Mouse (Mus musculus) right cerebral cortex, postnatal 36 days (tissue): ENCODE measurements around the gene Sash3.
A peak's percentile ranks its signal among the peaks of the same experiment; 100 is the strongest.

Experiments used
- DNase-seq, 2 experiments: peaks; one replicate each; pipeline ENCODE4 v3.0.0; 2022; ENCODE audit warnings: low spot score in 2 of 2, mixed read lengths in 1 of 2

The Sash3 gene

GRCm38 (mm10) chrX:48146262-48146661, at the start of gene Sash3:
Gene Sash3, plus strand, starts transcription at chrX:48146436.
- no peak for DNase-seq

- DNase-seq, result no peak
These were observed 49.7 kb upstream of the Sash3 start for GRCm38 (mm10) chrX:48096580-48096979.

- peak in 1 of 2 experiments; percentile 3 for DNase-seq
These were observed 47.6 kb upstream of the Sash3 start for GRCm38 (mm10) chrX:48098470-48099129.

- DNase-seq, result no peak
These were observed 46.4 kb upstream of the Sash3 start for GRCm38 (mm10) chrX:48099871-48100270.

GRCm38 (mm10) chrX:48103256-48103655, 43.0 kb upstream of the Sash3 start:
- no peak for DNase-seq

- DNase-seq, result peak; percentile 15 to 22
These were observed 41.3 kb upstream of the Sash3 start for GRCm38 (mm10) chrX:48104736-48105441.

GRCm38 (mm10) chrX:48106226-48106625, 40.0 kb upstream of the Sash3 start:
- DNase-seq, result no peak

- DNase-seq, result no peak
These were observed 37.6 kb upstream of the Sash3 start, which contains the start of gene Xpnpep2 for GRCm38 (mm10) chrX:48108394-48109315. Gene Xpnpep2, plus strand, starts transcription at chrX:48108725.

- DNase-seq, result no peak
These were observed 37.0 kb upstream of the Sash3 start for GRCm38 (mm10) chrX:48109316-48109655.

- DNase-seq, result no peak
These were observed 26.9 kb upstream of the Sash3 start for GRCm38 (mm10) chrX:48119294-48119693.

GRCm38 (mm10) chrX:48124132-48125071, 21.8 kb upstream of the Sash3 start:
- peak in 1 of 2 experiments; percentile 13 for DNase-seq

GRCm38 (mm10) chrX:48126903-48127476, 19.2 kb upstream of the Sash3 start:
- no peak for DNase-seq

- DNase-seq, result no peak
These were observed 18.6 kb upstream of the Sash3 start for GRCm38 (mm10) chrX:48127502-48128218.

GRCm38 (mm10) chrX:48129167-48129566, 17.1 kb upstream of the Sash3 start:
- no peak for DNase-seq

GRCm38 (mm10) chrX:48136935-48137334, 9.3 kb upstream of the Sash3 start:
- DNase-seq, result no peak

GRCm38 (mm10) chrX:48138011-48138410, 8.2 kb upstream of the Sash3 start:
- DNase-seq, result no peak

- DNase-seq, result no peak
These were observed 7.5 kb upstream of the Sash3 start for GRCm38 (mm10) chrX:48138539-48139275.

GRCm38 (mm10) chrX:48139368-48140285, 6.6 kb upstream of the Sash3 start:
- DNase-seq, result no peak
